Mouse (Mus musculus) small intestine, adult 2 months (tissue): ENCODE measurements around the gene Gab2. TPM values are rescaled to one million over a fixed set of nuclear protein-coding genes. Genes with fewer than 3 reads are reported as not detected.

Experiments used
- H3K27ac ChIP-seq: fragments of 200-500 bp; 2 replicates; pipeline ENCODE4 v1.5.1; 2012; ENCODE audit warnings: low read depth, low read length, control low read depth, inconsistent platforms; ENCODE audit not compliant: insufficient read depth
- H3K27me3 ChIP-seq: fragments of 200-500 bp; 2 replicates; pipeline ENCODE4 v1.6.1; 2012; ENCODE audit warnings: mild to moderate bottlenecking, moderate library complexity, low read length, inconsistent platforms; ENCODE audit not compliant: control insufficient read depth, insufficient read depth
- H3K36me3 ChIP-seq: fragments of 200-500 bp; 2 replicates; pipeline ENCODE4 v1.6.1; 2012; ENCODE audit warnings: mild to moderate bottlenecking, low read length, control low read depth, inconsistent platforms; ENCODE audit not compliant: control insufficient read depth, insufficient read depth
- H3K4me1 ChIP-seq: fragments of 200-500 bp; 2 replicates; pipeline ENCODE4 v1.6.1; 2012; ENCODE audit warnings: low read length, inconsistent platforms, mixed read lengths; ENCODE audit not compliant: control insufficient read depth, insufficient read depth, insufficient read length
- H3K4me3 ChIP-seq: fragments of 200-500 bp; 2 replicates; pipeline ENCODE4 v1.5.1; 2012; ENCODE audit warnings: low read depth, mild to moderate bottlenecking, control low read depth, inconsistent platforms, low read length, moderate library complexity
- CTCF ChIP-seq: fragments of 200-500 bp; IDR thresholded peaks from 2 replicates; pipeline ENCODE4 v1.5.1; 2012; ENCODE audit warnings: low read depth, mild to moderate bottlenecking, control low read depth, inconsistent platforms, low read length, moderate library complexity, mixed read lengths; ENCODE audit not compliant: insufficient replicate concordance, insufficient read length; ENCODE audit errors: extremely low read depth
- POLR2A ChIP-seq: fragments of 200-500 bp; IDR thresholded peaks from 2 replicates; pipeline ENCODE4 v1.6.1; 2012; ENCODE audit warnings: low read depth, mild to moderate bottlenecking, control low read depth, inconsistent platforms, low read length, moderate library complexity
- WGBS: fragments of 180-500 bp; shearing (Covaris S2); methylation state at CpG from one replicate; pipeline ENCODE4 v1.1.7; 2018; 5-methylcytosine and 5-hydroxymethylcytosine counted together
- polyA plus RNA-seq: library from polyadenylated mRNA; depleted of rRNA; stranded (reverse); fragments of >200 nt; gene quantifications from 2 replicates; pipeline ENCODE4 v1.2.3, GENCODE M21; 2012

Gab2 gene
- polyA plus RNA-seq, 1 experiment, result 12.1 TPM

GRCm38 (mm10) chr7:97128949-97129348 lies 47.6 kb downstream of the Gab2 start:
- TF ChIP-seq CTCF (no peak), POLR2A (no peak)
- H3K27ac ChIP-seq, result no peak overlapping the region
- H3K27me3 ChIP-seq, result no peaks in the 10 kb centered on the region
- 26% methylated on average over 1 of the region's 1 CpGs for WGBS
- H3K4me1 ChIP-seq, result no peaks in the 10 kb centered on the region
- no peaks in the 10 kb centered on the region for H3K36me3 ChIP-seq
- no peak overlapping the region for H3K4me3 ChIP-seq

GRCm38 (mm10) chr7:97136453-97136852 lies 55.1 kb downstream of the Gab2 start:
- no peaks in the 10 kb centered on the region for H3K27me3 ChIP-seq
- H3K27ac ChIP-seq, result no peak overlapping the region
- no peaks in the 10 kb centered on the region for H3K36me3 ChIP-seq
- WGBS, result 63% methylated on average over 3 of the region's 3 CpGs
- no peak overlapping the region for H3K4me3 ChIP-seq
- no peaks in the 10 kb centered on the region for H3K4me1 ChIP-seq
- no peak for TF ChIP-seq POLR2A
- TF ChIP-seq CTCF, result no peak

- no peak overlapping the region for H3K27ac ChIP-seq
- no peak overlapping the region for H3K4me3 ChIP-seq
- no peaks in the 10 kb centered on the region for H3K4me1 ChIP-seq
- WGBS, result 83% methylated on average over 2 of the region's 2 CpGs
- no peak for TF ChIP-seq CTCF
- no peak for TF ChIP-seq POLR2A
- no peaks in the 10 kb centered on the region for H3K27me3 ChIP-seq
- H3K36me3 ChIP-seq, result no peaks in the 10 kb centered on the region
Measured at GRCm38 (mm10) chr7:97151082-97151813, 69.9 kb downstream of the Gab2 start.

- H3K4me1 ChIP-seq, result no peaks in the 10 kb centered on the region
- H3K27me3 ChIP-seq, result no peaks in the 10 kb centered on the region
- H3K4me3 ChIP-seq, result no peak overlapping the region
- H3K36me3 ChIP-seq, result no peaks in the 10 kb centered on the region
- TF ChIP-seq CTCF (no peak), POLR2A (no peak)
- 62% methylated on average over 2 of the region's 2 CpGs for WGBS
- no peak overlapping the region for H3K27ac ChIP-seq
Measured at GRCm38 (mm10) chr7:97154756-97155487, 73.5 kb downstream of the Gab2 start.

- Histone ChIP-seq H3K27ac (no peak overlapping the region), H3K27me3 (no peaks in the 10 kb centered on the region), H3K36me3 (no peaks in the 10 kb centered on the region), H3K4me1 (no peaks in the 10 kb centered on the region), H3K4me3 (no peak overlapping the region)
- 89% methylated on average over 1 of the region's 1 CpGs for WGBS
- TF ChIP-seq POLR2A (no peak), CTCF (no peak)
Measured at GRCm38 (mm10) chr7:97164261-97164660, 82.9 kb downstream of the Gab2 start.

GRCm38 (mm10) chr7:97171089-97171488 lies 89.7 kb downstream of the Gab2 start:
- Histone ChIP-seq H3K27me3 (no peaks in the 10 kb centered on the region), H3K36me3 (no peaks in the 10 kb centered on the region), H3K4me3 (no peak overlapping the region), H3K27ac (no peak overlapping the region), H3K4me1 (no peaks in the 10 kb centered on the region)
- TF ChIP-seq CTCF, result no peak
- TF ChIP-seq POLR2A, result no peak
- WGBS, result 83% methylated on average over 1 of the region's 1 CpGs

GRCm38 (mm10) chr7:97171719-97172118 lies 90.3 kb downstream of the Gab2 start:
- H3K27ac ChIP-seq, result no peak overlapping the region
- no peaks in the 10 kb centered on the region for H3K27me3 ChIP-seq
- H3K4me1 ChIP-seq, result no peaks in the 10 kb centered on the region
- TF ChIP-seq POLR2A, result no peak
- no peak for TF ChIP-seq CTCF
- no peak overlapping the region for H3K4me3 ChIP-seq
- 45% methylated on average over 4 of the region's 4 CpGs for WGBS
- no peaks in the 10 kb centered on the region for H3K36me3 ChIP-seq
